Mouse (Mus musculus) hindbrain, embryonic 11.5 days (tissue): Measurements from ENCODE around the gene Prr5l. TPM values are rescaled to one million over a fixed set of nuclear protein-coding genes. Genes with fewer than 3 reads are reported as not detected.
"Not testable (repeated sequence)": the region's sequence is repeated elsewhere in the genome, so short reads cannot be mapped to it uniquely, and the experiment has no call there.

Source experiments
- ATAC-seq: fragments of 200-750 bp; cut with Nextera tagmentation; 2 replicates; pipeline ENCODE4 v1.8.0; 2017; ENCODE audit warnings: mild to moderate bottlenecking, moderate TSS enrichment, moderate library complexity; ENCODE audit not compliant: low FRiP score
- DNase-seq: peaks from one replicate; pipeline ENCODE4 v3.0.0-alpha.2; 2015; ENCODE audit warnings: low spot score
- H3K27ac ChIP-seq: fragments of 300-500 bp; sonication (generic); 2 replicates; pipeline ENCODE4 v1.5.1; 2014; ENCODE audit warnings: mild to moderate bottlenecking, low read depth, low read length
- H3K27me3 ChIP-seq: fragments of 300-500 bp; sonication (generic); 2 replicates; pipeline ENCODE4 v1.6.1; 2014; ENCODE audit warnings: mild to moderate bottlenecking, low read length, moderate library complexity, mixed read lengths; ENCODE audit not compliant: control insufficient read depth, insufficient read depth
- H3K36me3 ChIP-seq: fragments of 300-500 bp; sonication (generic); 2 replicates; pipeline ENCODE4 v1.6.1; 2014; ENCODE audit warnings: mild to moderate bottlenecking, low read length, moderate library complexity, mixed read lengths; ENCODE audit not compliant: control insufficient read depth, insufficient read depth
- H3K4me1 ChIP-seq: fragments of 300-500 bp; sonication (generic); replicated peaks from 2 replicates; pipeline ENCODE4 v1.6.1; 2014; ENCODE audit warnings: low read length, mixed read lengths; ENCODE audit not compliant: control insufficient read depth, insufficient read depth
- H3K4me2 ChIP-seq: fragments of 300-500 bp; sonication (generic); replicated peaks from 2 replicates; pipeline ENCODE4 v1.6.1; 2014; ENCODE audit warnings: mild to moderate bottlenecking, low read depth, low read length
- H3K4me3 ChIP-seq: fragments of 300-500 bp; sonication (generic); 2 replicates; pipeline ENCODE4 v1.5.1; 2014; ENCODE audit warnings: low read depth, low read length
- H3K9ac ChIP-seq: fragments of 300-500 bp; sonication (generic); 2 replicates; pipeline ENCODE4 v1.6.1; 2014; ENCODE audit warnings: low read depth, low read length
- H3K9me3 ChIP-seq: fragments of 300-500 bp; sonication (generic); 2 replicates; pipeline ENCODE4 v1.6.1; 2016; ENCODE audit warnings: low read length; ENCODE audit not compliant: control insufficient read depth
- WGBS: fragments of 180-500 bp; shearing (Covaris S2); extraction: QIAGEN DNeasy Blood & Tissue Kit; methylation state at CpG from one replicate; pipeline ENCODE4 v1.1.7; 2014; 5-methylcytosine and 5-hydroxymethylcytosine counted together
- polyA plus RNA-seq: library from polyadenylated mRNA; unstranded; fragments of >200 nt; fragmentation: Nextera tagmentation; extraction: Ambion mirVana; gene quantifications from 2 replicates; pipeline ENCODE4 v1.2.1, GENCODE M21; 2014

Prr5l gene
- polyA plus RNA-seq, 1 experiment from 2014 or later: 13.2 TPM

DNA sequence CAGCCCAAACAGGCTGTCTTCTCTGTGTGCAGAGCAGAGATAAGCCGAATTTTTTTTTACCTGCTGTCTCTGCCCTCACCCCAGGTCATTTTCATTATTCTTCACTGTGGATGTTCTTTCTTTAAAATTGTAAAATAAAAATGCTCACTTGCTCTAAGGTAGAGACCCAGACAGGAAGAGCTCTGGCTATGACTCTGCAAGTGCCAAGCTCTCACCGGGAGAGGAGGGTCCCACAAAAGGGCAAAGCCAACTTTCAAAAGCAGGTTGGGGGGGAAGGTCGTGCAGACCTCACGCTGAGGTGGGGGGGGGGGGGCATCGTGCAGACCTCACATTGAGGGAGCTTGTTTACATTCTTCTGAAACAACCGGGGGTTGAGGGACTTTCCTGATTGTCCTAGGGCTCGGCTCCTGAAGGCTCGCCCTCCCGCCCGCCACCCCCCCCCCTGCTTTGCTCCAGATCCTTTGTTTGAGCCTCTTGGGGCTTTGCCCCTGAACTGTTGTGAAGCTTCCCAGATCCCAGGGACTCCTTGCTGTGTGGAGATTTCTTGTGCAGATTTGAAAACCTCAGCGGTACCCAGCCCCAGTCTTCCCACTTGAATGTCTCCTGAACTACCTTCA, 127.8 kb downstream of the Prr5l start:
- Histone ChIP-seq H3K4me2 (peak overlapping the region; percentile 34), H3K4me1 (peaks cover 5% of the 10 kb centered on the region; the same call in 1 of the 2 replicates), H3K9ac (peak overlapping the region; percentile 28; the same call in 1 of the 2 replicates), H3K36me3 (no peaks in the 10 kb centered on the region), H3K9me3 (no peaks in the 10 kb centered on the region), H3K4me3 (no peak overlapping the region), H3K27me3 (no peaks in the 10 kb centered on the region), H3K27ac (no peak overlapping the region)
- DNase-seq: peak; percentile 31
- 2% methylated on average over 11 of the region's 11 CpGs for WGBS
- ATAC-seq: peak; percentile 66; the same call in 1 of the 2 replicates

GRCm38 (mm10) chr2:101754428-101754827, 128.4 kb downstream of the Prr5l start:
- no peak for DNase-seq
- WGBS: 51% methylated on average over 4 of the region's 4 CpGs
- H3K4me2 ChIP-seq: no peak overlapping the region
- H3K4me3 ChIP-seq: no peak overlapping the region
- H3K9ac ChIP-seq: no peak overlapping the region
- no peaks in the 10 kb centered on the region for H3K36me3 ChIP-seq
- peaks cover 5% of the 10 kb centered on the region; the same call in 1 of the 2 replicates for H3K4me1 ChIP-seq
- no peaks in the 10 kb centered on the region for H3K27me3 ChIP-seq
- H3K9me3 ChIP-seq: no peaks in the 10 kb centered on the region
- H3K27ac ChIP-seq: no peak overlapping the region
- no peak for ATAC-seq

DNA sequence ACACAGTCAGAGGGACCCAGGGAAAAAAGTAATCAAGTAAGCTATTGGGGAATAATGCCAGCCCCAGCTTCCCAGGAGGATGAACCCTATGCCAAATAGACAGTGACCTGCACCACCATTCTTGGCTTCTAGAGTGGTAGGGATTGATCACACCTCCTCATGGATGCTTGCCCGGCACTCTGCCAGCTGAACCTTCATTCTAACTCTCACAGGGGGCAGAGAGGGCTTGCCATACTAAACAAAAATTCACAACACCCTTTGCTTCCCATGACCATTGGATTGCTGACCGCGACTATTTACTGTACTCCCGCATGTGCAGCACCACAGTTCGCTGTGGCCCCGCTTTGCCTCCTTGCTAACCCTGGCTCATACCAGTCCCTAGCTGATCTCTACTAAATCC, 129.8 kb downstream of the Prr5l start:
- DNase-seq (no peak), ATAC-seq (no peak)
- Histone ChIP-seq H3K4me3 (no peak overlapping the region), H3K4me2 (no peak overlapping the region), H3K27ac (no peak overlapping the region), H3K36me3 (no peaks in the 10 kb centered on the region), H3K9ac (no peak overlapping the region), H3K27me3 (no peaks in the 10 kb centered on the region), H3K9me3 (no peaks in the 10 kb centered on the region), H3K4me1 (peaks cover 5% of the 10 kb centered on the region; the same call in 1 of the 2 replicates)
- 94% methylated on average over 6 of the region's 6 CpGs for WGBS

DNA sequence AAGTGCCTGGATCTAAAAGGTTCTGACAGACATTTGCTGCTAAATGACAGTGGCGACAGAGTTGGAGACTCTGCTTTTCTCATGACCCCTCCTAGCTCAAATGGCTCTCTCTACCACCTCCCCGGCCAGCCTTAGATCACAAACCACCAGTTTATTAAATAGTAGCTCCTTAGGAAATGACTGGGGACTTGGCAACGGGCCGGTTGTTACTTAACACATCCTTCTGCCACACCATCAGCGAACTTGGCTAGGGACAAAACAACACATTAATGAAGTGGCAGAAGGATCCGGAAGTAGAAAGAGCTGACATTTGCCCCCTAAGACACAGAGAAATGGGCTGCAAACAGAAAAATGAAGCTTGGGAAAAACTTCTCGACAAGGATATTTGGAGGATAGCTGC, 130.4 kb downstream of the Prr5l start:
- no peak overlapping the region for H3K4me2 ChIP-seq
- no peak overlapping the region for H3K9ac ChIP-seq
- H3K9me3 ChIP-seq: no peaks in the 10 kb centered on the region
- peaks cover 5% of the 10 kb centered on the region; the same call in 1 of the 2 replicates for H3K4me1 ChIP-seq
- no peak overlapping the region for H3K4me3 ChIP-seq
- no peak for DNase-seq
- H3K27ac ChIP-seq: no peak overlapping the region
- H3K36me3 ChIP-seq: no peaks in the 10 kb centered on the region
- no peaks in the 10 kb centered on the region for H3K27me3 ChIP-seq
- ATAC-seq: no peak
- WGBS: 90% methylated on average over 7 of the region's 7 CpGs

DNA sequence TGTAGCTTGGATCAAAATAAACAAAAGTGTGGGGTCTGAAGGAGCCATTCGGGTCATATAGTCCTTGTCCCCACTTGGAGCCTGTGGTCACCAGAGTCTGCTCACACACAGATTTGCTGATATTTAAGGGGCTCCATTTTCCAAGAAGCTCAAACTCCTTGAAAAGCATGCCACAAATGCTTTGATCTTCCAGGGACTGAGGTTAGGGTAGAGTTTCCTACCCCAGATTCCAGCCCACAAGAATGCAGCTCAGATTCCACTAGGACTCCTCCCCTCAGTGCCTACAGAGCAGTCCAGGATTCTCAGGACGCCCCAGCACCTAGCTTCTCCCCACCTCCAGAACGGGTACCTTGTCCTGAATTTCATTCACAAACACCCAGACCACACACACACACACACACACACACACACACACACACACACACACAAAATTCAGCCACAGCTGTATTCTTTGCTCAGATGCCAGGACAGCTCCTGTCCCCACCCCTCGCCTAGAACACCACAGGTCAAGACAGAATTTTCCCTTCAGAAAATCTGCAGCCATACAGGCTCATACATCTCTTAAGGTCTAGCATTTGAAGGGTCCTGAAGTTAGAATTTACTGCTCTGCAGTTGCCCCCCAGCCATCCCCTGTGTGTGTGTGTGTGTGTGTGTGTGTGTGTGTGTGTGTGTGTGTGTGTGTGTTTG, 131.4 kb downstream of the Prr5l start:
- ATAC-seq (no peak), DNase-seq (peak; percentile 9)
- no peaks in the 10 kb centered on the region for H3K27me3 ChIP-seq
- peaks cover 5% of the 10 kb centered on the region; the same call in 1 of the 2 replicates for H3K4me1 ChIP-seq
- H3K4me2 ChIP-seq: no peak overlapping the region
- WGBS: 39% methylated on average over 4 of the region's 4 CpGs
- no peaks in the 10 kb centered on the region for H3K36me3 ChIP-seq
- H3K9ac ChIP-seq: no peak overlapping the region
- H3K9me3 ChIP-seq: no peaks in the 10 kb centered on the region
- H3K4me3 ChIP-seq: no peak overlapping the region
- H3K27ac ChIP-seq: no peak overlapping the region

GRCm38 (mm10) chr2:101746537-101746936, 136.3 kb downstream of the Prr5l start:
- H3K4me2 ChIP-seq: no peak overlapping the region
- no peak overlapping the region for H3K27ac ChIP-seq
- no peak for ATAC-seq
- no peak for DNase-seq
- H3K4me1 ChIP-seq: no peaks in the 10 kb centered on the region
- H3K4me3 ChIP-seq: no peak overlapping the region
- no peaks in the 10 kb centered on the region for H3K9me3 ChIP-seq
- whole genome bisulfite sequencing: 94% methylated on average over 7 of the region's 7 CpGs
- no peak overlapping the region for H3K9ac ChIP-seq
- H3K27me3 ChIP-seq: no peaks in the 10 kb centered on the region
- no peaks in the 10 kb centered on the region for H3K36me3 ChIP-seq

GRCm38 (mm10) chr2:101745656-101746055, 137.2 kb downstream of the Prr5l start:
- H3K4me1 ChIP-seq, H3K4me3 ChIP-seq, DNase-seq, H3K36me3 ChIP-seq, H3K9ac ChIP-seq, H3K9me3 ChIP-seq, H3K27ac ChIP-seq, H3K27me3 ChIP-seq, ATAC-seq, H3K4me2 ChIP-seq: not testable (repeated sequence)
- no CpG with 5 or more reads among the region's 2 CpGs for WGBS

DNA sequence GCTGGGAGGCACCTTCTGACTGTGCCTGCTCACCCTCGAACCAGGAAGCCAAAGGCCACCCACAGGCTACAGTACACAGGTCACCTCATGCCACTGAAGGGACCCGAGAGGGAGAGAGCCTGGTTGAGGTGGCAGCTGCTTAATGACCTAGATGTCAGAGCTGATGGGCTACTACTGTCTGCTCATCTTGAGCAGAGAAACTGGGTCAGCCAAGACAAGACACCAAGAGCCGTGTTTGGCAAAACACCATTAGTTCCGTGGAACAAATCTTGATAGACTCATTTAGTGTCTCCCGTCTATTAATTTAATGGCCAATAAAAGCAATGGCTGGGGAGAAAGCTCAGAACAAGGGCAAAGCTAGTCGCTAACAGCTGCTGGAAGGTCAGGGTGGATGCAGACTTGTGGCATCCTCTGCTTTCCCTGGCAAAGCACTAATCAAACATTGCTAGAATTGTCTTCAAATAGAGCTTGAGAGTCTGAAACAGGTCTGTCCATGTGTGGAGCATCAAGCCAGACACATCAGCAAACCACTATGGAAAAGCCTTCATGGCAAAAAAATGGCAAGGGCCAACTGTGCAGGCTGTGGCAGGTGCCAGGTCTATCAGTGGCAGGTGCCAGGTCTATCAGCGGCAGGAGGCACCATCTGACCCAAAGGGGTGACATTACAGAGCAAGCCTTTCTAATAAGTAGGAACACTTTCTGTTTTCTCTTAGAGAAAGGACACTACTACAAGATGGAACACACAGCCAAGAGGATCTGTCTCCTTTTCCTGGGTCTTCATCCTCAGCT, 140.6 kb downstream of the Prr5l start:
- no peaks in the 10 kb centered on the region for H3K27me3 ChIP-seq
- H3K4me2 ChIP-seq: no peak overlapping the region
- no peak for ATAC-seq
- H3K36me3 ChIP-seq: no peaks in the 10 kb centered on the region
- WGBS: 87% methylated on average over 7 of the region's 7 CpGs
- no peaks in the 10 kb centered on the region for H3K9me3 ChIP-seq
- no peak for DNase-seq
- no peak overlapping the region for H3K9ac ChIP-seq
- H3K4me3 ChIP-seq: no peak overlapping the region
- H3K27ac ChIP-seq: no peak overlapping the region
- H3K4me1 ChIP-seq: no peaks in the 10 kb centered on the region
